ENCODE assay signal across 23 mouse cellular contexts in the genomic region with DNA sequence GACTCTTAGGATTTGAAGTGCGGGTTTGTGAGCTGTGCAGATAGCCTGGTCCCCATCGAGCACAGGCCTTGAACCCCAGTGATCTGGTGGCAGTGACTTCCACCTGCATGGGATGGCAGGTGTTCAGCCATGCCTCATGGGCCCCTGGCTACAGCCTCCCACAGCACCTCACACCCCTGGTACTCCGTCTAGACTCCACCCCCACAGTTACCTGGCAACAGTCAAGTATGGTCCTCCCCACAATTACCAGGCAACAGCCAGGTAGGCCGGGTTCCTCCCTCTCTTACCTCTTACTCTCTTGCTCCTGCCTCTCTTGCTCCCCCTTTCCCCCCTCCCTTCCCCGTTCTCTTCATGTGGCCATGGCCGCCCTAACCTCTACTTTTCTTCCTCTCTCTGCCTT. TPM values are rescaled to one million over a fixed set of nuclear protein-coding genes. Genes with fewer than 3 reads are reported as not detected.
"Had no signal": no experiment of that assay in that cellular context is flagged by ENCODE, and none has a peak within 500 bp of the region (broad histone marks: within the 10 kb centered on the region; RNA-seq: fewer than 3 reads in every experiment).

No protein-coding gene starts in this region.

- DNase-seq: lung, embryonic 14.5 days; lung, postnatal 10 days; lung, postnatal 4 days; midbrain, embryonic 14.5 days; retina, postnatal 1 day; right cerebral cortex, adult 18-20 months; thymus, adult 2 months; thymus, postnatal 25 days; thymus, postnatal 4 days had no signal

- ATAC-seq: midbrain, embryonic 16.5 days had no signal

- H3K27ac ChIP-seq: midbrain, embryonic 10.5 days; midbrain, embryonic 12.5 days; neural tube, embryonic 13.5 days; neural tube, embryonic 15.5 days; stomach, embryonic 15.5 days; stomach, postnatal 0 days had no signal

- H3K4me3 ChIP-seq: midbrain, embryonic 10.5 days; midbrain, embryonic 12.5 days; myocyte; neural tube, embryonic 13.5 days; neural tube, embryonic 15.5 days; stomach, embryonic 15.5 days had no signal

- H3K9me3 ChIP-seq: midbrain, embryonic 10.5 days; midbrain, embryonic 12.5 days; neural tube, embryonic 13.5 days; neural tube, embryonic 15.5 days; stomach, embryonic 15.5 days had no signal

- H3K4me2 ChIP-seq: lung, embryonic 14.5 days; midbrain, embryonic 12.5 days; neural tube, embryonic 13.5 days; neural tube, embryonic 15.5 days; stomach, embryonic 15.5 days had no signal

- H3K9ac ChIP-seq: lung, embryonic 14.5 days; midbrain, embryonic 12.5 days; neural tube, embryonic 13.5 days; neural tube, embryonic 15.5 days; stomach, embryonic 15.5 days had no signal

- H3K27me3 ChIP-seq: neural tube, embryonic 13.5 days; neural tube, embryonic 15.5 days; stomach, embryonic 15.5 days had no signal

- H3K36me3 ChIP-seq: midbrain, embryonic 10.5 days; midbrain, embryonic 12.5 days; neural tube, embryonic 13.5 days; neural tube, embryonic 15.5 days; stomach, embryonic 15.5 days had no signal

- H3K4me1 ChIP-seq: midbrain, embryonic 10.5 days; midbrain, embryonic 12.5 days; neural tube, embryonic 13.5 days; neural tube, embryonic 15.5 days; stomach, embryonic 15.5 days had no signal

RNA-seq across cellular contexts. Expression of gene Abo, which starts 5.9 kb away (rescaled TPM):
- total RNA-seq: megakaryocyte, adult 5-6 weeks; megakaryocyte-erythroid progenitor cell, adult 5-6 weeks had no signal
- polyA plus RNA-seq: lung, embryonic 14.5 days; lung, embryonic 16.5 days; midbrain, embryonic 10.5 days; midbrain, embryonic 12.5 days; midbrain, embryonic 14.5 days; midbrain, embryonic 16.5 days; myocyte; neural tube, embryonic 11.5 days; neural tube, embryonic 13.5 days; neural tube, embryonic 15.5 days; spleen, adult 2 months; thymus, adult 2 months; urinary bladder, adult 2 months had no signal
